Mouse (Mus musculus) G1E (cell line): ENCODE data around the gene Grin2a.

Experiments used
- CTCF ChIP-seq: IDR thresholded peaks from 2 replicates; pipeline ENCODE4 v1.5.1; 2012; ENCODE audit warnings: low read depth, low read length, inconsistent platforms, mixed read lengths
- GATA1 ChIP-seq: IDR thresholded peaks from 2 replicates; pipeline ENCODE4 v1.6.1; 2012; ENCODE audit warnings: borderline replicate concordance, low read length, inconsistent platforms, mixed read lengths

- TF ChIP-seq GATA1 (no peak), CTCF (no peak)
These were observed 171.7 kb downstream of the Grin2a start for GRCm38 (mm10) chr16:9823686-9824085.
